Mouse (Mus musculus) thymus, adult 2 months (tissue): ENCODE data around the gene Nat8. TPM values are rescaled to one million over a fixed set of nuclear protein-coding genes. Genes with fewer than 3 reads are reported as not detected.
"Not testable (repeated sequence)": the region's sequence is repeated elsewhere in the genome, so short reads cannot be mapped to it uniquely, and the experiment has no call there.

ENCODE experiments used
- DNase-seq: peaks from one replicate; pipeline ENCODE4 v3.0.0; 2021
- H3K27ac ChIP-seq: fragments of 200-500 bp; 2 replicates; pipeline ENCODE4 v1.5.1; 2012; ENCODE audit warnings: low read length, control low read depth; ENCODE audit not compliant: control insufficient read depth, insufficient read depth
- H3K27me3 ChIP-seq: fragments of 200-500 bp; 2 replicates; pipeline ENCODE4 v1.6.1; 2012; ENCODE audit warnings: mild to moderate bottlenecking, low read length, moderate library complexity, mixed read lengths; ENCODE audit not compliant: control insufficient read depth, insufficient read depth
- H3K36me3 ChIP-seq: fragments of 200-500 bp; 2 replicates; pipeline ENCODE4 v1.6.1; 2012; ENCODE audit warnings: mild to moderate bottlenecking, low read length, moderate library complexity; ENCODE audit not compliant: control insufficient read depth, insufficient read depth
- H3K4me1 ChIP-seq: fragments of 200-500 bp; replicated peaks from 2 replicates; pipeline ENCODE4 v1.6.1; 2012; ENCODE audit warnings: low read length; ENCODE audit not compliant: control insufficient read depth, insufficient read depth
- H3K4me3 ChIP-seq: fragments of 200-500 bp; 2 replicates; pipeline ENCODE4 v1.5.1; 2012; ENCODE audit warnings: mild to moderate bottlenecking, low read length, control low read depth, moderate library complexity; ENCODE audit not compliant: control insufficient read depth, insufficient read depth
- CTCF ChIP-seq: fragments of 200-500 bp; IDR thresholded peaks from 2 replicates; pipeline ENCODE4 v1.5.1; 2012; ENCODE audit warnings: mild to moderate bottlenecking, control low read depth, low read length, moderate library complexity, borderline replicate concordance; ENCODE audit not compliant: control insufficient read depth, poor library complexity, insufficient read depth; ENCODE audit errors: extremely low read depth
- POLR2A ChIP-seq: fragments of 200-500 bp; IDR thresholded peaks from 2 replicates; pipeline ENCODE4 v1.6.1; 2012; ENCODE audit warnings: mild to moderate bottlenecking, low read length, control low read depth, moderate library complexity; ENCODE audit not compliant: control insufficient read depth, poor library complexity, insufficient read depth; ENCODE audit errors: extremely low read depth
- WGBS: fragments of 180-500 bp; shearing (Covaris S2); methylation state at CpG from one replicate; pipeline ENCODE4 v1.1.7; 2018; 5-methylcytosine and 5-hydroxymethylcytosine counted together
- polyA plus RNA-seq: library from polyadenylated mRNA; depleted of rRNA; stranded (reverse); fragments of >200 nt; gene quantifications from 2 replicates; pipeline ENCODE4 v1.2.3, GENCODE M21; 2012

The Nat8 gene
- polyA plus RNA-seq, 1 experiment, result 0.35 TPM

- no peak overlapping the region for H3K27ac ChIP-seq
- no peak for DNase-seq
- no peaks in the 10 kb centered on the region for H3K27me3 ChIP-seq
- TF ChIP-seq POLR2A (no peak), CTCF (no peak)
- WGBS, result 89% methylated on average over 4 of the region's 4 CpGs
- no peaks in the 10 kb centered on the region for H3K4me1 ChIP-seq
- H3K4me3 ChIP-seq, result no peak overlapping the region
- H3K36me3 ChIP-seq, result no peaks in the 10 kb centered on the region
These were observed 16.3 kb upstream of the Nat8 start for GRCm38 (mm10) chr6:85848140-85848539.

- H3K4me3 ChIP-seq, result no peak overlapping the region
- H3K4me1 ChIP-seq, result no peaks in the 10 kb centered on the region
- H3K36me3 ChIP-seq, result no peaks in the 10 kb centered on the region
- H3K27me3 ChIP-seq, result no peaks in the 10 kb centered on the region
- TF ChIP-seq CTCF (no peak), POLR2A (no peak)
- DNase-seq, result no peak
- no peak overlapping the region for H3K27ac ChIP-seq
- WGBS, result 68% methylated on average over 1 of the region's 1 CpGs
These were observed 15.0 kb upstream of the Nat8 start for GRCm38 (mm10) chr6:85846921-85847320.

GRCm38 (mm10) chr6:85843677-85844458 lies 12.0 kb upstream of the Nat8 start:
- H3K27me3 ChIP-seq, H3K36me3 ChIP-seq, H3K4me1 ChIP-seq, H3K4me3 ChIP-seq, H3K27ac ChIP-seq, DNase-seq: not testable (repeated sequence)
- 88% methylated on average over 25 of the region's 25 CpGs for WGBS

- TF ChIP-seq POLR2A, result no peak
- no peak for TF ChIP-seq CTCF
- Histone ChIP-seq H3K4me1 (no peaks in the 10 kb centered on the region), H3K27me3 (no peaks in the 10 kb centered on the region), H3K4me3 (no peak overlapping the region), H3K27ac (no peak overlapping the region), H3K36me3 (no peaks in the 10 kb centered on the region)
- no peak for DNase-seq
- WGBS, result 56% methylated on average over 4 of the region's 4 CpGs
These were observed 8.1 kb upstream of the Nat8 start for GRCm38 (mm10) chr6:85839982-85840381.

- WGBS, result 98% methylated on average over 8 of the region's 8 CpGs
These were observed 6.8 kb upstream of the Nat8 start for GRCm38 (mm10) chr6:85838674-85839073.

GRCm38 (mm10) chr6:85837307-85837706 lies 5.4 kb upstream of the Nat8 start:
- 22% methylated on average over 5 of the region's 12 CpGs for WGBS
- not testable (repeated sequence) for DNase-seq, H3K27ac ChIP-seq, H3K36me3 ChIP-seq, H3K4me1 ChIP-seq, H3K27me3 ChIP-seq, H3K4me3 ChIP-seq

More at GRCm38 (mm10) chr6:85838674-85839073, 6.8 kb upstream of the Nat8 start:
- Histone ChIP-seq H3K4me1 (no peaks in the 10 kb centered on the region), H3K36me3 (no peaks in the 10 kb centered on the region), H3K4me3 (no peak overlapping the region), H3K27ac (no peak overlapping the region), H3K27me3 (no peaks in the 10 kb centered on the region)
- TF ChIP-seq POLR2A (no peak), CTCF (no peak)
- no peak for DNase-seq

- WGBS, result 19% methylated on average over 9 of the region's 9 CpGs
- H3K27ac ChIP-seq, H3K36me3 ChIP-seq, H3K27me3 ChIP-seq, H3K4me3 ChIP-seq, DNase-seq, H3K4me1 ChIP-seq: not testable (repeated sequence)
These were observed 4.9 kb upstream of the Nat8 start for GRCm38 (mm10) chr6:85836827-85837226.

GRCm38 (mm10) chr6:85836098-85836497 lies 4.2 kb upstream of the Nat8 start:
- H3K27ac ChIP-seq, H3K4me3 ChIP-seq, H3K27me3 ChIP-seq, H3K36me3 ChIP-seq, H3K4me1 ChIP-seq, DNase-seq: not testable (repeated sequence)
- WGBS, result 81% methylated on average over 5 of the region's 5 CpGs

- H3K36me3 ChIP-seq, H3K27me3 ChIP-seq, DNase-seq, H3K4me3 ChIP-seq, H3K27ac ChIP-seq, H3K4me1 ChIP-seq: not testable (repeated sequence)
- 94% methylated on average over 1 of the region's 2 CpGs for WGBS
These were observed 3.2 kb upstream of the Nat8 start for GRCm38 (mm10) chr6:85835104-85835503.

GRCm38 (mm10) chr6:85834504-85835100 lies 2.7 kb upstream of the Nat8 start:
- not testable (repeated sequence) for H3K4me3 ChIP-seq, H3K4me1 ChIP-seq, H3K36me3 ChIP-seq, H3K27me3 ChIP-seq, DNase-seq, H3K27ac ChIP-seq
